In genomic region chr9:60920673-60921062, GRCm38 (mm10) we compare ENCODE assay signal across 11 mouse cellular contexts.
A peak's percentile ranks its signal among the peaks of the same experiment; 100 is the strongest.
DNase-seq lines count a peak whose midpoint lies in the region; ATAC-seq lines count a peak whose summit lies in the region.
"Had no signal": no experiment of that assay in that cellular context is flagged by ENCODE, and none has a peak within 500 bp of the region (broad histone marks: within the 10 kb centered on the region; RNA-seq: fewer than 3 reads in every experiment).

No protein-coding gene starts in this region.

- no peaks in the 10 kb centered on the region for H3K36me3 ChIP-seq in forebrain, embryonic 12.5 days (replicated peaks)
- no peaks in the 10 kb centered on the region for H3K36me3 ChIP-seq in forebrain, embryonic 11.5 days (ENCODE audit: control insufficient read depth, insufficient read depth, low read length)
- H3K36me3 ChIP-seq: hindbrain, embryonic 13.5 days; midbrain, embryonic 12.5 days had no signal

- 0 out of 2 replicates have a peak overlapping the region, but pooled peaks have one; percentile 12 for H3K9ac ChIP-seq in forebrain, embryonic 12.5 days
- no peak overlapping the region for H3K9ac ChIP-seq in forebrain, embryonic 11.5 days (ENCODE audit: low read length)
- H3K9ac ChIP-seq: hindbrain, embryonic 13.5 days; midbrain, embryonic 12.5 days had no signal

- no peak overlapping the region for H3K27ac ChIP-seq in forebrain, embryonic 12.5 days
- no peak overlapping the region for H3K27ac ChIP-seq in forebrain, embryonic 11.5 days (ENCODE audit: low read depth, low read length)
- H3K27ac ChIP-seq: hindbrain, embryonic 13.5 days; midbrain, embryonic 12.5 days had no signal

- peaks cover 13% of the 10 kb centered on the region for H3K4me1 ChIP-seq in forebrain, embryonic 12.5 days
- peaks cover 7% of the 10 kb centered on the region; the same call in 1 of the 2 replicates for H3K4me1 ChIP-seq in forebrain, embryonic 11.5 days (replicated peaks; ENCODE audit: control insufficient read depth, insufficient read depth, low read length)

- ATAC-seq in forebrain, embryonic 12.5 days (ENCODE audit: low FRiP score) = no peak
- no peak for ATAC-seq in forebrain, embryonic 11.5 days (replicated peaks; ENCODE audit: low FRiP score)

- 63% methylated on average over 10 of the region's 10 CpGs for WGBS in forebrain, embryonic 12.5 days
- 75% methylated on average over 10 of the region's 10 CpGs for WGBS in forebrain, embryonic 11.5 days

- no peaks in the 10 kb centered on the region for H3K9me3 ChIP-seq in forebrain, embryonic 12.5 days
- no peaks in the 10 kb centered on the region for H3K9me3 ChIP-seq in forebrain, embryonic 11.5 days (ENCODE audit: control insufficient read depth, low read length)
- H3K9me3 ChIP-seq: hindbrain, embryonic 13.5 days; midbrain, embryonic 12.5 days had no signal

- H3K27me3 ChIP-seq in forebrain, embryonic 12.5 days = peaks cover 4% of the 10 kb centered on the region; the same call in 1 of the 2 replicates
- H3K27me3 ChIP-seq in forebrain, embryonic 11.5 days (ENCODE audit: control insufficient read depth, insufficient read depth, low read length) = no peaks in the 10 kb centered on the region
- H3K27me3 ChIP-seq: midbrain, embryonic 12.5 days had no signal

- H3K4me2 ChIP-seq in forebrain, embryonic 12.5 days = no peak overlapping the region
- H3K4me2 ChIP-seq in forebrain, embryonic 11.5 days (ENCODE audit: low read depth, low read length, severe bottlenecking) = no peak overlapping the region
- H3K4me2 ChIP-seq: hindbrain, embryonic 13.5 days; midbrain, embryonic 12.5 days had no signal

- H3K4me3 ChIP-seq in forebrain, embryonic 12.5 days (replicated peaks) = no peak overlapping the region
- no peak overlapping the region for H3K4me3 ChIP-seq in forebrain, embryonic 11.5 days (ENCODE audit: low read depth, low read length)
- H3K4me3 ChIP-seq: hindbrain, embryonic 13.5 days; midbrain, embryonic 12.5 days had no signal

- no peak for DNase-seq in forebrain, embryonic 11.5 days (ENCODE audit: low spot score)
- DNase-seq in urinary bladder, adult 18-20 months (ENCODE audit: low spot score in 2 of 2) = peak; percentile 24 to 68
- DNase-seq in urinary bladder, postnatal 10 days (ENCODE audit: low spot score) = no peak
- peak; percentile 16 for DNase-seq in kidney, postnatal 14 days
- DNase-seq in urinary bladder, postnatal 36 days (ENCODE audit: low spot score in 2 of 2) = peak; percentile 52 to 59
- DNase-seq in neural tube, embryonic 10.5 days (ENCODE audit: extremely low spot score, low spot score) = no peak
- DNase-seq in thymus, postnatal 4 days = no peak
- DNase-seq: cerebellum, postnatal 36 days had no signal

Comparison
In these comparisons a context has a peak if more than half of its experiments do, and no peak if none do; other contexts are left out.
1. DNase-seq: peak in urinary bladder, adult 18-20 months (2 of 2), kidney, postnatal 14 days (single experiment) and urinary bladder, postnatal 36 days (2 of 2); none in forebrain, embryonic 11.5 days (single experiment), urinary bladder, postnatal 10 days (single experiment), neural tube, embryonic 10.5 days (single experiment) and thymus, postnatal 4 days (single experiment).